Mouse (Mus musculus) kidney, embryonic 14.5 days (tissue): ENCODE measurements at regions not wholly inside any gene's neighbourhood (a gene's known extent, or its start where the extent isn't known, plus 50 kb on each side); places are given as distances from the start of the nearest gene placed in this dataset.

Experiments used
- ATAC-seq: fragments of 200-750 bp; cut with Nextera tagmentation; 2 replicates; pipeline ENCODE4 v1.8.0; 2017; ENCODE audit warnings: moderate number of reproducible peaks, mild to moderate bottlenecking, moderate TSS enrichment, moderate library complexity; ENCODE audit not compliant: low FRiP score, low TSS enrichment
- H3K27ac ChIP-seq: fragments of 300-500 bp; sonication (generic); 2 replicates; pipeline ENCODE4 v1.5.1; 2014; ENCODE audit warnings: low read depth, mild to moderate bottlenecking, low read length, moderate library complexity, mixed read lengths
- H3K27me3 ChIP-seq: fragments of 300-500 bp; sonication (generic); 2 replicates; pipeline ENCODE4 v1.6.1; 2014; ENCODE audit warnings: mild to moderate bottlenecking, low read length; ENCODE audit not compliant: control insufficient read depth, insufficient read depth
- H3K36me3 ChIP-seq: fragments of 300-500 bp; sonication (generic); 2 replicates; pipeline ENCODE4 v1.6.1; 2014; ENCODE audit warnings: low read length, mixed read lengths; ENCODE audit not compliant: control insufficient read depth, insufficient read depth
- H3K4me1 ChIP-seq: fragments of 300-500 bp; sonication (generic); 2 replicates; pipeline ENCODE4 v1.6.1; 2014; ENCODE audit warnings: low read length, mixed read lengths; ENCODE audit not compliant: control insufficient read depth, insufficient read depth
- H3K4me2 ChIP-seq: fragments of 300-500 bp; sonication (generic); replicated peaks from 2 replicates; pipeline ENCODE4 v1.6.1; 2014; ENCODE audit warnings: low read depth, mild to moderate bottlenecking, low read length
- H3K4me3 ChIP-seq: fragments of 300-500 bp; sonication (generic); 2 replicates; pipeline ENCODE4 v1.5.1; 2014; ENCODE audit warnings: mild to moderate bottlenecking, low read length
- H3K9ac ChIP-seq: fragments of 300-500 bp; sonication (generic); 2 replicates; pipeline ENCODE4 v1.6.1; 2014; ENCODE audit warnings: low read depth, mild to moderate bottlenecking, low read length, moderate library complexity
- H3K9me3 ChIP-seq: fragments of 300-500 bp; sonication (generic); 2 replicates; pipeline ENCODE4 v1.6.1; 2016; ENCODE audit warnings: low read length; ENCODE audit not compliant: control insufficient read depth
- WGBS: fragments of 180-500 bp; shearing (Covaris S2); extraction: QIAGEN DNeasy Blood & Tissue Kit; methylation state at CpG from one replicate; pipeline ENCODE4 v1.1.7; 2014; 5-methylcytosine and 5-hydroxymethylcytosine counted together

GRCm38 (mm10) chr10:9252120-9252940, 366.5 kb upstream of the Sash1 start:
- Histone ChIP-seq H3K27me3 (no peaks in the 10 kb centered on the region), H3K4me2 (no peak overlapping the region), H3K4me1 (no peaks in the 10 kb centered on the region), H3K36me3 (no peaks in the 10 kb centered on the region), H3K9me3 (no peaks in the 10 kb centered on the region), H3K4me3 (no peak overlapping the region), H3K27ac (no peak overlapping the region), H3K9ac (no peak overlapping the region)
- WGBS, result 27% methylated on average over 7 of the region's 7 CpGs
- ATAC-seq, result no peak

- H3K4me2 ChIP-seq, result no peak overlapping the region
- H3K9ac ChIP-seq, result no peak overlapping the region
- ATAC-seq, result no peak
- no peaks in the 10 kb centered on the region for H3K4me1 ChIP-seq
- no peak overlapping the region for H3K4me3 ChIP-seq
- H3K27me3 ChIP-seq, result no peaks in the 10 kb centered on the region
- no peaks in the 10 kb centered on the region for H3K36me3 ChIP-seq
- no peak overlapping the region for H3K27ac ChIP-seq
- no peaks in the 10 kb centered on the region for H3K9me3 ChIP-seq
- 75% methylated on average over 4 of the region's 4 CpGs for WGBS
Observed at GRCm38 (mm10) chr10:9243281-9243618, 357.4 kb upstream of the Sash1 start.

- Histone ChIP-seq H3K9ac (no peak overlapping the region), H3K27me3 (no peaks in the 10 kb centered on the region), H3K4me2 (no peak overlapping the region), H3K27ac (no peak overlapping the region), H3K4me1 (no peaks in the 10 kb centered on the region), H3K36me3 (no peaks in the 10 kb centered on the region), H3K4me3 (no peak overlapping the region), H3K9me3 (no peaks in the 10 kb centered on the region)
- WGBS, result 85% methylated on average over 7 of the region's 7 CpGs
- no peak for ATAC-seq
Observed at GRCm38 (mm10) chr10:9242596-9243280, 356.9 kb upstream of the Sash1 start.

- Histone ChIP-seq H3K27me3 (no peaks in the 10 kb centered on the region), H3K9me3 (no peaks in the 10 kb centered on the region), H3K4me3 (no peak overlapping the region), H3K36me3 (no peaks in the 10 kb centered on the region), H3K4me1 (no peaks in the 10 kb centered on the region), H3K9ac (no peak overlapping the region), H3K27ac (no peak overlapping the region), H3K4me2 (no peak overlapping the region)
- 67% methylated on average over 6 of the region's 6 CpGs for WGBS
- no peak for ATAC-seq
Observed at GRCm38 (mm10) chr10:9239956-9240355, 354.1 kb upstream of the Sash1 start.

GRCm38 (mm10) chr10:9231751-9232150, 345.9 kb upstream of the Sash1 start:
- ATAC-seq, result no peak
- no peaks in the 10 kb centered on the region for H3K27me3 ChIP-seq
- H3K36me3 ChIP-seq, result no peaks in the 10 kb centered on the region
- H3K4me3 ChIP-seq, result no peak overlapping the region
- no peak overlapping the region for H3K27ac ChIP-seq
- H3K4me1 ChIP-seq, result no peaks in the 10 kb centered on the region
- WGBS, result 91% methylated on average over 3 of the region's 3 CpGs
- H3K9ac ChIP-seq, result no peak overlapping the region
- no peaks in the 10 kb centered on the region for H3K9me3 ChIP-seq
- no peak overlapping the region for H3K4me2 ChIP-seq

GRCm38 (mm10) chr10:9229116-9229515, 343.2 kb upstream of the Sash1 start:
- no peak overlapping the region for H3K27ac ChIP-seq
- no peaks in the 10 kb centered on the region for H3K9me3 ChIP-seq
- WGBS, result 84% methylated on average over 11 of the region's 11 CpGs
- H3K36me3 ChIP-seq, result no peaks in the 10 kb centered on the region
- H3K4me2 ChIP-seq, result no peak overlapping the region
- H3K4me3 ChIP-seq, result no peak overlapping the region
- no peak overlapping the region for H3K9ac ChIP-seq
- no peak for ATAC-seq
- H3K4me1 ChIP-seq, result no peaks in the 10 kb centered on the region
- H3K27me3 ChIP-seq, result no peaks in the 10 kb centered on the region

- Histone ChIP-seq H3K9ac (no peak overlapping the region), H3K27ac (no peak overlapping the region), H3K4me1 (no peaks in the 10 kb centered on the region), H3K27me3 (no peaks in the 10 kb centered on the region), H3K36me3 (no peaks in the 10 kb centered on the region), H3K4me2 (no peak overlapping the region), H3K9me3 (no peaks in the 10 kb centered on the region), H3K4me3 (no peak overlapping the region)
- 19% methylated on average over 1 of the region's 1 CpGs for WGBS
- ATAC-seq, result no peak
Observed at GRCm38 (mm10) chr10:9227361-9227760, 341.5 kb upstream of the Sash1 start.

GRCm38 (mm10) chr10:9210646-9211045, 324.8 kb upstream of the Sash1 start:
- no peak overlapping the region for H3K27ac ChIP-seq
- H3K36me3 ChIP-seq, result no peaks in the 10 kb centered on the region
- no peaks in the 10 kb centered on the region for H3K27me3 ChIP-seq
- no peaks in the 10 kb centered on the region for H3K9me3 ChIP-seq
- ATAC-seq, result no peak
- no peak overlapping the region for H3K4me3 ChIP-seq
- 18% methylated on average over 2 of the region's 2 CpGs for WGBS
- H3K9ac ChIP-seq, result no peak overlapping the region
- no peak overlapping the region for H3K4me2 ChIP-seq
- no peaks in the 10 kb centered on the region for H3K4me1 ChIP-seq

GRCm38 (mm10) chr10:9204096-9204495, 318.2 kb upstream of the Sash1 start:
- WGBS, result 83% methylated on average over 8 of the region's 8 CpGs
- no peaks in the 10 kb centered on the region for H3K9me3 ChIP-seq
- no peak overlapping the region for H3K9ac ChIP-seq
- H3K4me1 ChIP-seq, result no peaks in the 10 kb centered on the region
- no peak for ATAC-seq
- no peak overlapping the region for H3K4me2 ChIP-seq
- no peaks in the 10 kb centered on the region for H3K36me3 ChIP-seq
- no peaks in the 10 kb centered on the region for H3K27me3 ChIP-seq
- no peak overlapping the region for H3K4me3 ChIP-seq
- H3K27ac ChIP-seq, result no peak overlapping the region
